Mouse (Mus musculus) adrenal gland, postnatal 14 days (tissue): ENCODE measurements at regions not wholly inside any gene's neighbourhood (a gene's known extent, or its start where the extent isn't known, plus 50 kb on each side); places are given as distances from the start of the nearest gene placed in this dataset.

Source experiments
- DNase-seq: peaks from one replicate; pipeline ENCODE4 v3.0.0; 2021; ENCODE audit warnings: mixed read lengths

DNA sequence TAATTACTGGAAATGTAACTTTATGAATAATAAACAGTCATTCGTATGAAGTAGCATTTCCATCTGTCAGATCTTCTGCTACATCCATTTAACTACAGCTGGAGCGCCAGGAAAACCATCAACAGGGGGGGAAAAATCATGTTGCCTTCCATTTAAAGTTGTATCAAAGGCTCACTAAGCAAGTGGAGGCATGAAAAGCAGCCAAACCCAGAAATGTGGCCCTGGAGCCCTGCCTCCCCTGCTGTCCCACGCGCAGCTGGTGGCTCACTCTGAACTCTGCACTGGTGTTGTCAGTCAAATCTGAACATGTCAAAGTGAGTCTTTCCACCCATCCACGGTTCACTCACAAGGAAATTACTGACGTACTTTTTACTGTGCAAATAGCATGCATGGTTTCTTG lies 152.5 kb upstream of the Gm3448 start:
- DNase-seq = no peak

DNA sequence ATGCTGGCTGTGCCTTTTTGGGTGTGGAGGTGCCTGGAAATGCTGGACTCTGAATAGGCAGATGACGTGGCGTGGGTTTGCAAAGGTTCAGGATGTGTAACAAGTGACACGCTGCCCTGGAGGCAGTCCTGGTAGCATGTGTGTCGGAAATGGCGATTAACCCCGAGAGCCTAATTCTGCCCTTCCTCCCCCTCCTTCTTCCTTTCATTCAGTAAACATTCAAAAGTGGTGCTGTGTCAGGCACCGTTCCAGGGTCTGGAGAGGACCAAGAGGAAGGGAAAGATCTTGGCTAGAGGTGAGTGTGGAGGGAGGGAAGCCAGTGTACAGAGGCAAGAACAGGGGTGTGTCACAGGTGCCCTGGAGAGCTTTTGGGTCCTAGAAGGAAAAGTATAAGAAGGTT lies 151.5 kb upstream of the Gm3448 start:
- DNase-seq = no peak

- DNase-seq = no peak
Measured at GRCm38 (mm10) chr17:15185217-15185616, 143.9 kb upstream of the Gm3448 start.

GRCm38 (mm10) chr17:15183800-15184199 lies 142.5 kb upstream of the Gm3448 start:
- DNase-seq = no peak

DNA sequence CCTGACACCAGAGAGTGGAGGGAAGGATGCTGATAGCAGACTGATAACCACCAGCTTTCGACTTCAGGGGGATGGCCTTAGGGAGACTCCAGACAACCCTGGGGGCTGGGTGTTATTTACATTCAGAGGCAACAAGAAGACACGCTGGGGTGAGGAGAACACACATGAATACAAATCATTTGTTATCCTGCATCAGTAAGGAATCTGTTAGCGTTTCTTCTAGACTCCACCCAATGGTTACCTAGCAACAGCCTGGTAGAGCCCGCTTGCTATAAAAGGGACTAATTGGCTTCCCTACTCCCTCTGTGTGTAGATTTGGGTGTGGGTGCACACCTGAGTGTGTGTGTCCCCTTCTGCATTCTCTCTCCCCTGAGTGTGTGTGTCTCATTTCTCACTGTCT lies 140.8 kb upstream of the Gm3448 start:
- no peak for DNase-seq

- no peak for DNase-seq
Measured at GRCm38 (mm10) chr17:15180223-15180860, 139.0 kb upstream of the Gm3448 start.

DNA sequence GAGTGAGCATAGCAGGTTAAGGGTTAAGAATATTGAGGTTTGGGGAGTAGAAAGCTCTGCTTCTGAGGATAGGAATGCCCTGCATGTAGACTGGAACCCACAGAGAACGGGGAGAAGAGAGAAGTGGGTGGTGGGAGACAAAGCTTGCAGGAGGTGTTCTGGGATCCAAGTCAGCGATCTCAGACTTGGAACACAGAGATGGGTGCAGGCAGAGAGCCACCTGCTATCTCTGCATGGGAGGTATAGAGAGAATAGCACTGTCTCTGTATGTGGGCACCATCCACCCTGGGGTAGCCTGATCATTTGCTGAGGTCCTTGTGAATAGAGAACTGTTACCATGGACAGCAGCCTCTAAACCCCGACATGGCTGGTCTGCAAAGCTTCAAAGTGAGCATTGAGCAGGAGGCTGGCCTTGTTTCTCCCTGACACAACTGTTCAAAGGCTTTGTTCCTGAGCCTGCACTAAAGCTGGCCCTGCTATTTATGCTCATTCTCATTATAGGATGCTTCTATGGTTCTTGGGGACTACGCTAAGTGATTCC lies 138.1 kb upstream of the Gm3448 start:
- no peak for DNase-seq

DNA sequence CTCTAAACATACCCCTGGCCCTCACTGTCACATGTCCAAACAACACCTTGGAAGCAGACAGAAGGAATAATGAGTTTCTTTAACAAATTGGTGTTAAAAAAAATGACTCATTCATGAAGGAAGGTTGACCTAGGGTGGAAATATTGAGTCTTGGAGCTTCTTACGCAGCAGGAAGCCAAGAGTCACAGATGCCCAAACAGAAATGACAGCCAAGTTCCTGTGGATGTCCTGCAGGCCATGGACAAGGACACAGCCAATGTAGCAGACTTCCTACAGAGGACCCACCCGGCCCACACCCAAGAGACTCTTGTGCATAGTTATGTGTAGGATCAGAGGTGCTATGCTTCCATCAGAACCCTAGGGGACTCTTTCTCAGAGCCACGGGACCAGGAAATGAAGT lies 136.1 kb upstream of the Gm3448 start:
- DNase-seq = no peak

- no peak for DNase-seq
Measured at GRCm38 (mm10) chr17:15174354-15174953, 133.1 kb upstream of the Gm3448 start.

DNA sequence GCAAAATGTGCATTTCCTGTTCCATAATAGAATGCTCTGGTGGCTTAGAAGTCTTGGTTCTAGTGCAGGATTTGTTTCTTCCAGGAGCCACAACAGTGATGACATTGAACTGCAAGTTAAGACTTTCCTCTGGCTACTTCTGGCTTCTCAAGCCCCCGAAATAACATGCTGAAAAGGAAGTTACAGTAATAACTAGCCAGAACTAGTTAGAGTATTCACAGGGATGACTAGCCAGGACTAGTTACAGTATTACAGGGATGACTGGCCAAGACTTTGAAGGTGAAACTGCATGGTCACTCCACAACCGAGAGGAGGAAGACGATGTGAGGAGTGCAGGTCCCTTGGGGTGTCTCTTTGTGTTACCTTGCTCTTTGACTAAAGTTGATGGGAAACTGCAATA lies 126.6 kb upstream of the Gm3448 start:
- DNase-seq = no peak

GRCm38 (mm10) chr17:15157693-15158333 lies 116.5 kb upstream of the Gm3448 start:
- peak; percentile 27 for DNase-seq

- peak; percentile 44 for DNase-seq
Measured at GRCm38 (mm10) chr17:15152996-15153735, 111.8 kb upstream of the Gm3448 start.

DNA sequence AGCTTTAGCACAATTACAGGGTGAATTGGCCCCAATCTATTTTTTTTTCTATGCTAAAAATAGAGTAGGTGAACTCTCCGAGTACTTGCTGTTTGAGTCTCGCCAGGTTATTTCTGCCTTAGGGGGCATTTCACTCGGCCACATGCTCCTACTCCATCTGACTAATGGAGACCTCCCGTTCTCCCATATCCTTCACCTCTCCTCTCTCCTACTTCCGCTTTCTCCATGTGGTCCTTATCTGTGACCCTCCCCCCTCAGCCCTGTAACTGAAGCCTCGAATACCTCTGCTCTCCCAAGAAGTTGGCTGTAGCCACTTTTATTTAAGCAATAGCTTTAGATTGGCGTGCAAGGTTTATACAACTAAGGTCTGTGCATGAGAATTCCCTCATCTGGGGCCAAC lies 111.1 kb upstream of the Gm3448 start:
- no peak for DNase-seq

- DNase-seq = no peak
Measured at GRCm38 (mm10) chr17:15151695-15152094, 110.4 kb upstream of the Gm3448 start.

GRCm38 (mm10) chr17:15146607-15147006 lies 105.3 kb upstream of the Gm3448 start:
- DNase-seq = no peak

- DNase-seq = no peak
Measured at GRCm38 (mm10) chr17:15145191-15145968, 104.0 kb upstream of the Gm3448 start.

GRCm38 (mm10) chr17:15140391-15140790 lies 99.1 kb upstream of the Gm3448 start:
- DNase-seq = no peak
